Mouse (Mus musculus): ENCODE results near the gene Strc. TPM values are rescaled to one million over a fixed set of nuclear protein-coding genes. Genes with fewer than 3 reads are reported as not detected.
"Not testable (repeated sequence)": the region's sequence is repeated elsewhere in the genome, so short reads cannot be mapped to it uniquely, and the experiment has no call there.

Strc gene
- not detected in 2 replicates for polyA plus RNA-seq (2016; fragmentation: Nextera tagmentation; extraction: Ambion mirVana)

DNA sequence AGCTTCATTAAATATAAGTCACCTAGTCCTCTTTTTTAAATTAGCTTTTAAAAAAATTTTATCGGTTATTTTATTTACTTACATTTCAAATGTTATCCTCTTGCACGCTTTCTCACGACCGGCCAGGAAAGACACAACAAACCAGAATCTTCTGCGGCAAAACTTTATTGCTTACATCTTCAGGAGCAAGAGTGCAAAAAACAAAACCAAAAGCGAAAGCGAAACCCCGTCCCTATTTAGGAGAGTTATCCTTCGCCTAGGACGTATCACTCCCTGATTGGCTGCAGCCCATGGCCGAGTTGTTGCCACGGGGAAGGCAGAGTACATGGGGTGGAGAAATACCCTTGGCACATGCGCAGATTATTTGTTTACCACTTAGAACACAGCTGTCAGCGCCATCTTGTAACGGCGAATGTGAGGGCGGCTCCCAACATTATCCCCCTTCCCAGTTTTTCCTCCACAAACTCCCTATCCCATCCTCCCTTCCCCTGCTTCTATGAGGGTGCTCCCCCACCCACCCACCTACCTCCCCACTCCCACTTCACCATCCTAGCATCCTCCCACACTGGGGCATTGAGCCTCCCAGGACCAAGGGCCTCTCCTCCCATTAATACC, at the start of gene Strc:
TSS of gene Strc (minus strand) at position 208 of the 615 bp plus-strand sequence.
- ATAC-seq (ENCODE audit: insufficient number of reproducible peaks, insufficient read depth, low FRiP score, low TSS enrichment, low read depth): not testable (repeated sequence)
- 94% methylated on average over 16 of the region's 17 CpGs for WGBS

DNA sequence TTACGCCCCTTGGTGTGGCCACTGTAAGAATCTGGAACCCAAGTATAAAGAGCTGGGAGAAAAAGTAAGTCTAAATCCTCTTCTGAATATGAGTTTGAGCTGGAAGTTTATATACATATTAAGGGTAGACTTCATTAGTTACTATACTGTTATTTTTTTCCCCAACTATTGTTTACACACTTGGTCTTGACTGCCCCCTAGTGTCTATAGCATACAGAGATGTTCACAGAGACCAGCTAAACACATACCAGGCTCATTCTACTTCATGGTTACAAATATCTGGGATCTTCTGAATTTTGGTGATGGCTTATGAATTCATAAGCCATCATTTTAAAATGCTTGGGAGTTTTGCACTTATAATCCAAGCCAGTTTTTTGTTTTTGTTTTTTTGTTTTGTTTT, 47.9 kb upstream of the Strc start:
- Histone ChIP-seq H3K27me3 (no peaks in the 10 kb centered on the region), H3K36me3 (peaks cover 99% of the 10 kb centered on the region), H3K4me1 (replicated peaks) (no peaks in the 10 kb centered on the region), H3K4me2 (no peak overlapping the region), H3K9ac (replicated peaks) (no peak overlapping the region), H3K9me3 (no peaks in the 10 kb centered on the region), H3K4me3 (replicated peaks) (no peak overlapping the region), H3K27ac (no peak overlapping the region)
- 98% methylated on average over 1 of the region's 1 CpGs for WGBS
- no peak for ATAC-seq (ENCODE audit: insufficient number of reproducible peaks, insufficient read depth, low FRiP score, low TSS enrichment, low read depth)

More for the DNA sequence above, at the start of gene Strc:
- not testable (repeated sequence) for H3K9me3 ChIP-seq; H3K27me3 ChIP-seq; H3K9ac ChIP-seq (replicated peaks); H3K27ac ChIP-seq; H3K36me3 ChIP-seq; H3K4me2 ChIP-seq; H3K4me1 ChIP-seq (replicated peaks); H3K4me3 ChIP-seq (replicated peaks)

DNA sequence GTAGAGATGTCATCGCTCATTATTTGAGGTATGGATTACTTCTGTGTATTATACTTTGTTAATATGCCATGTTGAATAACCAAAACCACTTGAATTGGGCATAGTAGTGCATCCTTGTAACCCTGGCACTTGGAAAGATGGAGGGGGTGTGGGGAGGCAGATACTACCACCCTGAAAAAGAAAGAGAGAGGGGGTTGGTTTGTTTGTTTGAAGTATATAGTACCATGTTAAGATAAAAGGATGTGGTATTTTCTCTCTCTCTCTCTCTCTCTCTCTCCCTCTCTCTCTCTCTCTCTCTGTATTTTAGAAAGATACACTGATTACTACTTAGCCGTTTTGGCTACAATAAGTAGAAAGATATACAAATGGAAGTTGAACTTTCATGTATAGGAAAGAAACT, 38.9 kb upstream of the Strc start:
- H3K27me3 ChIP-seq: no peaks in the 10 kb centered on the region
- no peak overlapping the region for H3K9ac ChIP-seq (replicated peaks)
- H3K36me3 ChIP-seq: peaks cover 97% of the 10 kb centered on the region
- no peak overlapping the region for H3K4me2 ChIP-seq
- no peaks in the 10 kb centered on the region for H3K9me3 ChIP-seq
- no peak overlapping the region for H3K4me3 ChIP-seq (replicated peaks)
- no peaks in the 10 kb centered on the region for H3K4me1 ChIP-seq (replicated peaks)
- 94% methylated on average over 2 of the region's 2 CpGs for WGBS
- no peak overlapping the region for H3K27ac ChIP-seq
- ATAC-seq (ENCODE audit: insufficient number of reproducible peaks, insufficient read depth, low FRiP score, low TSS enrichment, low read depth): no peak

DNA sequence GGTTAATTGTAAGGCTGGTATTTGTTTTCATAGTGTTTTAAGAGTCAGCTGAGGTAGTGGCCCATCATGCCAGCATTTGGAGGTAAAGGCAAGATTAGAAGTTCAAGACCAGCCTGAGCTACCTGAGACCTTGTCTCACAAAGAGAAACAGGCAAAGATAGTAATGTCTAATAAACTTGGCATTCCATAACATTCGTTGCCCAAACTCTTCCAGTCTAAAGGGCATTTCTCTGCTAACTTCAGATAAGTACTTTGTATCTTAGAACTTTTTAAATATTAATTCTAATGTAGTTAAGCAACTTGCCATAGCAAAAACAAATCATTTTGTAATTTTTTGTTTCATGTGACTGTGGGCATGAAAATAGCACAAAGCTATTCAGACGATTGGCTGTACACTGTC, 36.2 kb upstream of the Strc start:
- Histone ChIP-seq H3K36me3 (peaks cover 90% of the 10 kb centered on the region), H3K9ac (replicated peaks) (no peak overlapping the region), H3K9me3 (no peaks in the 10 kb centered on the region), H3K4me3 (replicated peaks) (no peak overlapping the region), H3K27ac (no peak overlapping the region), H3K4me2 (no peak overlapping the region), H3K27me3 (no peaks in the 10 kb centered on the region), H3K4me1 (replicated peaks) (no peaks in the 10 kb centered on the region)
- WGBS: 88% methylated on average over 2 of the region's 2 CpGs
- no peak for ATAC-seq (ENCODE audit: insufficient number of reproducible peaks, insufficient read depth, low FRiP score, low TSS enrichment, low read depth)

DNA sequence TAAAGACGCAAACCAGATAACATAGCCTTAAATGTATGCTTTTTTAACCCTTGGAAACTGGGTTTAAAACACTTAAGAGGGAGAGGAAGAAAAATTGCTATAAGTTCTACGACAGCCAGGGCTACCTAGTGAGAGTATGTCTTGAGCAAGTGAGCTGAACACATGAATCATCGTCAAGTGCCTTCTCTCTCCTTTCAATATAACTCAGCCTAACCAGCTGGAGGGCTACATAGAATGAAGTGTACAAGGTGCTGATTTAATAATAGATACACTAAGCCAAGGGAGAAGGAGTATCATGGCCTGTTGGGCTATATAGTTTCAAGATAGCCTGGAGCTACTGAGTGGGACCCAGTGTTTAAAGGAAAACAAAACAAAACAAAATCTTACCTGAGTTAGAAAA, 31.5 kb upstream of the Strc start:
- Histone ChIP-seq H3K9ac (replicated peaks) (no peak overlapping the region), H3K27ac (no peak overlapping the region), H3K36me3 (peaks cover 61% of the 10 kb centered on the region), H3K4me3 (replicated peaks) (no peak overlapping the region), H3K9me3 (no peaks in the 10 kb centered on the region), H3K27me3 (no peaks in the 10 kb centered on the region), H3K4me1 (replicated peaks) (peaks cover 21% of the 10 kb centered on the region), H3K4me2 (no peak overlapping the region)
- 94% methylated on average over 3 of the region's 3 CpGs for WGBS
- ATAC-seq (ENCODE audit: insufficient number of reproducible peaks, insufficient read depth, low FRiP score, low TSS enrichment, low read depth): no peak

DNA sequence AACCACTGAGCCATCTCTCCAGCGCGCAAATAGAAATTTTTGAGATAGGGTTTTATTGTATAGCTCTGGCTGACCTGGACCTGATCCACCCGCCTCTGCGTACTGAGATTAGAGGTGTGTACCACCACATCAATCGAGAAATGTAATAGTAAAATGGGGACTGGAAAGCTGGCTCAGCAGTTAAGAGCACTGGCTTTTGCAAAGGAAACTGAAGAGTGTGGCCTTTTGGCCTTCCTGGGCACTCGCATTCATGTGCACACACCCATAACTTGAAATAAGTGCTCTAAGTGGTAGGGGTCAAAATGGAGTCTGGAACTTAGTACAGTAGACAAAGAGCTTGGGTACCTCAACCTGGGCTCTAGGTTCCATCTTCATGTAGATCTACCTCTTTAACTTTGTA, 29.4 kb upstream of the Strc start:
- Histone ChIP-seq H3K36me3 (peaks cover 41% of the 10 kb centered on the region), H3K4me1 (replicated peaks) (peaks cover 24% of the 10 kb centered on the region), H3K27ac (no peak overlapping the region), H3K9me3 (no peaks in the 10 kb centered on the region), H3K4me2 (peak overlapping the region; percentile 74), H3K27me3 (no peaks in the 10 kb centered on the region), H3K9ac (replicated peaks) (no peak overlapping the region), H3K4me3 (replicated peaks) (0 out of 2 replicates have a peak overlapping the region, but pooled peaks have one; percentile 3)
- ATAC-seq (ENCODE audit: insufficient number of reproducible peaks, insufficient read depth, low FRiP score, low TSS enrichment, low read depth): no peak
- WGBS: 94% methylated on average over 6 of the region's 6 CpGs

DNA sequence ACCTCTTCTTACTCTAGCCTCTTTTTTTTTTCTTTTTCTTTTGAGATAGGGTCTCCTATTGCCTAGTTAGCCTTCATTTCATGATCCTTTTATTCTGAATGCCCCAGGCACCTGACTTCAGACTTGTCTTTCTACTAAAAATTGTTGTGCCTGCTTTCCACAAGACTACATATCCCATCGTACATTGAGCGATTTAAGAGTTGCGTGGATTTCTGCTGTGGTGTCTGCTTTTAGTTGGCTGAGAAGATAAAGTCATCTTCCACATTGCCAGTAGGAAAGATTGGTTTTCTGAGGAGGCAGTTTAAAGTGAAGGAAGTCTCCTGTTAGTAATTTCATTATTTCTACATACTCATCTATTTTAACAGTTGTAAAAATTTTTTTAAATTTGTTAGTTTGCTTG, 28.6 kb upstream of the Strc start:
- H3K36me3 ChIP-seq: peaks cover 37% of the 10 kb centered on the region
- peaks cover 24% of the 10 kb centered on the region for H3K4me1 ChIP-seq (replicated peaks)
- no peak overlapping the region for H3K27ac ChIP-seq
- H3K4me2 ChIP-seq: peak overlapping the region; percentile 74
- H3K9me3 ChIP-seq: no peaks in the 10 kb centered on the region
- ATAC-seq (ENCODE audit: insufficient number of reproducible peaks, insufficient read depth, low FRiP score, low TSS enrichment, low read depth): no peak
- H3K4me3 ChIP-seq (replicated peaks): peak overlapping the region; percentile 92
- no peaks in the 10 kb centered on the region for H3K27me3 ChIP-seq
- WGBS: 90% methylated on average over 3 of the region's 3 CpGs
- peak overlapping the region; percentile 97 for H3K9ac ChIP-seq (replicated peaks)

DNA sequence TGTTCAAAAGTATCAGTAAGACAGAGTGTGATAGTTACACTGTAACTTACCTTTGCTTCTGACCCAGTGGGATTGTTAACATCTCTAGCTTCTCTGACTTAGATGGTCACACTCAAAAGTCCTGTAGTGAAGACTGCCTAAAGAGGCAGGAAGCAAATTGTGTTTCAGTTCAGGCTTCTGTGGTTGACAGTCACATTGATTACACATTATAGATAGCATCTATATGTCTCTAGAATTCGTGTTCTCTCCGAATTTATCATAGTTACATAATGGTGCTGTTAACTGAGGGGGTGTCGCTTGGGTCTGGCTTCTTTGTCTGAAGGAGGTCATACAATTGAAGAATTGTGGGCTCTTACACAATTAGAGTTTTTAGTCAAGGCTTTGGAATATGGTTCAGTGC, 28.1 kb upstream of the Strc start:
- no peaks in the 10 kb centered on the region for H3K9me3 ChIP-seq
- H3K9ac ChIP-seq (replicated peaks): peak overlapping the region; percentile 97
- H3K4me3 ChIP-seq (replicated peaks): peak overlapping the region; percentile 92
- 75% methylated on average over 3 of the region's 3 CpGs for WGBS
- no peaks in the 10 kb centered on the region for H3K27me3 ChIP-seq
- no peak for ATAC-seq (ENCODE audit: insufficient number of reproducible peaks, insufficient read depth, low FRiP score, low TSS enrichment, low read depth)
- peak overlapping the region; percentile 74 for H3K4me2 ChIP-seq
- H3K27ac ChIP-seq: no peak overlapping the region
- H3K4me1 ChIP-seq (replicated peaks): peaks cover 24% of the 10 kb centered on the region
- peaks cover 34% of the 10 kb centered on the region for H3K36me3 ChIP-seq

DNA sequence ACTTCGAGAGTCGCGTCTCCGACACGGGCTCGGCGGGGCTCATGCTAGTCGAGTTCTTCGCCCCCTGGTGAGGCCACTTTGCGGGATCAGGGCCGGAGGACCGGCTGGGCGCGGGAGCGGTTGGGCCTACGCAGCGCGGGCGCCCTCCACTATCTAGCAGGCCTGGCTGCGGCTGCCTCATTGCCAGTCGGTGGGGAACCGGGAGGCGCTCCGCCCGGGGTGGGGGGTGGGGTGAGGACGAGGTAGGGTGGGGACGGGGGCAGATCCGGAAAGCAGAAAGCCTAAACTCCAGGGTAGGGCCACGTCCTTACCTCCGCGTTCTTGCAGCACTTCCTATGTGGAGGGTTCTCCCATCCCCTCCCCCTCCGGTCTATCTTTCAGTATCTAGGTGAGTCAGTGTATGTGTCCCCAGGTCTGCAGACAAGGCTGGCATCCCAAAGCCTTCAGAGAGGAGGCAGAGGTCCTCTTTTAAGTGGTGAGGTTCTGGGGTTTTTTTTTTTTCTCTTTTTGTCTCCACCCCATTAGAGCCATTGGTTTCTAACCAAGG, 27.2 kb upstream of the Strc start:
- peaks cover 28% of the 10 kb centered on the region for H3K36me3 ChIP-seq
- peak; percentile 17 for ATAC-seq (ENCODE audit: insufficient number of reproducible peaks, insufficient read depth, low FRiP score, low TSS enrichment, low read depth)
- H3K4me1 ChIP-seq (replicated peaks): peaks cover 24% of the 10 kb centered on the region
- peak overlapping the region; percentile 74 for H3K4me2 ChIP-seq
- H3K27ac ChIP-seq: peak overlapping the region; percentile 97
- H3K9ac ChIP-seq (replicated peaks): peak overlapping the region; percentile 97
- H3K27me3 ChIP-seq: no peaks in the 10 kb centered on the region
- peak overlapping the region; percentile 92 for H3K4me3 ChIP-seq (replicated peaks)
- H3K9me3 ChIP-seq: no peaks in the 10 kb centered on the region
- WGBS: under 1% methylated on average over 32 of the region's 32 CpGs

DNA sequence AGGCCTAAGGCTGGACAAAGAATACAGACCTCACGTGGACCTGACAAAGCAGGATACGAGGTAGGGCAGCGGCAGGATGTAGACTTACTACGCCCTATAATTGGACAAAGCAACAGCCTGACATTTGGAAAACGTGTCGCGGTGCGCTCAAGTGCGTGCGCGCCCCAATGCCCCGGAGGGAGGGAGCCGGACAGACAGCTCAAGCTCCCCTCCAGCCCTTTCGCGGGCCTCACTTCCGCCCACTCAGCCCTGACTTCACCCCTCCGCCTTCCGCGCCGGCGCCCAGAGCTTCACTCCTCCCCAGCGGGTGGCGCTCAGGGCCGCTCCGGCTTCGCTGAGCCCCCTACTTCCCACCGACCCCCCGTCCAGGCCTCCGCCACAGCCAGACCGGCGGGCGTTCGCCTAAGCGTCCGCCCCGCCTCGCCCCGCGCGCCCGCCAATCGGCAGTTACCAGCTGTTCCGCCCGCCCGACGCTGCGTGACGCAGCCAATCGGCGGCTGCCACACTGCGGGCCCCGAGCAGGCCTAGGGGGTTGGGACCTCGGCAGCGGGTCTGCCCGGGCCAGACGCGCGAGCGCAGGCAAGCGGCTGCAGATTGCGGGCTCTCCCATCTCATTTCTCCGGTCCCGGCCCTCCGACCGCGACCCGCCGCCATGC, 26.5 kb upstream of the Strc start, which contains the start of the genes Pdia3 and Catsper2:
TSS of gene Pdia3 (plus strand) at position 389 of the 656 bp plus-strand sequence.
TSS of gene Catsper2 (minus strand) at position 406 of the 656 bp plus-strand sequence.
- ATAC-seq (ENCODE audit: insufficient number of reproducible peaks, insufficient read depth, low FRiP score, low TSS enrichment, low read depth): peak; percentile 99
- peak within 1 kb of the TSS; percentile 97 for H3K9ac ChIP-seq (replicated peaks)
- H3K36me3 ChIP-seq: peaks cover 22% of the 10 kb centered on the region
- H3K27me3 ChIP-seq: no peaks in the 10 kb centered on the region
- H3K4me1 ChIP-seq (replicated peaks): peaks cover 24% of the 10 kb centered on the region
- H3K9me3 ChIP-seq: no peaks in the 10 kb centered on the region
- H3K27ac ChIP-seq: peak within 1 kb of the TSS; percentile 97
- WGBS: under 1% methylated on average over 68 of the region's 68 CpGs
- peak within 1 kb of the TSS; percentile 74 for H3K4me2 ChIP-seq
- peak within 1 kb of the TSS; percentile 92 for H3K4me3 ChIP-seq (replicated peaks)

DNA sequence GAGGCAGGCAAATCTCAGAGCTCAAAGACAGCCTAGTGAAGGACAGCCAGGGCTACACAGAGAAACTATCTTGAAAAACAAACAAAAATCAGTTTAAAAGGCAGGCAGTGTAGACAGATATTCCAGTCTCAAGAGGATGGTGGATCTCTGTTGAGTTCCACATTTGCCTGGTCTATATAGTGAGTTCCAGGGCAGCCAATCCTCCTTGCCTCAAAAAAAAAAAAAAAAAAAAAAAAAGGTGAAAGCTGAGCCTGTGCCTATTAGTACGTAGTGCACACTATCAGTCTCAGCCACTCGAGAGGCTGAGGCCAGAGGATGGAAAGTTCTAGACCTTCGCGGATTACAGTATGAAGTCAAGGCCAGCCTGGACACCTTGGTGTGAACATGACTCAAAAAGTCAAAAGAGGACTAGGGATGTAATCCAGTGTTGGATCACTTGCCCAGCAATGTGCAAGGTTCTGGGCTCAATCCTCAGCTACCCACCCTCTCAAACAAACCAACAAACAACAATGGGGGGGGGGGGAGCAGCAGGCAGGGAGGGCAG, 25.9 kb upstream of the Strc start:
- ATAC-seq (ENCODE audit: insufficient number of reproducible peaks, insufficient read depth, low FRiP score, low TSS enrichment, low read depth): peak; percentile 1

More for the DNA sequence above, 25.9 kb upstream of the Strc start:
- Histone ChIP-seq H3K27me3 (no peaks in the 10 kb centered on the region), H3K9me3 (0 out of 2 replicates have a peak, but pooled peaks cover 4% of the 10 kb centered on the region), H3K4me2 (peak overlapping the region; percentile 65), H3K4me1 (replicated peaks) (peaks cover 24% of the 10 kb centered on the region), H3K36me3 (peaks cover 16% of the 10 kb centered on the region), H3K4me3 (replicated peaks) (peak overlapping the region; percentile 92), H3K9ac (replicated peaks) (peak overlapping the region; percentile 97), H3K27ac (peak overlapping the region; percentile 97)
- WGBS: 12% methylated on average over 4 of the region's 4 CpGs

Measured in limb, embryonic 12.5 days (tissue).